ENCODE assay signal across 14 mouse cellular contexts in the genomic region with DNA sequence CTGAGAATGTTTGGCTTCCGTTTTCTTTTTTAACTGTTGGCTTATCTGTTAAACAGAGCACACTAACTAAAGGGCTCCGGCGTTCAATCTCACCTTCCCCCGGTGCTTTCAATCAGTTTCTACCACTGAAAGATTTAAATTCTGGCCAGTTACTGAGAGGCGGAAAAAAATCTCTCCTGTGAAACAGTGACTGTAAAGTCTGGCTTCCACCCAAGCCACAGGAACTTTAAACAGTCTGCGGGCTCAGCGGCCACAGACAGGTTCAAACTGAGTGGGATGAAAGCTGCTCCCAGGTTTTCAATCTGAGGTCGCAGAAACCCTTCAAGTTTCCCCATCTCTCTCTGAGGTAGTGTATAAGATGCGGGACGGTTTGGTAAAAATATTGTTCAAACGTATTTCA.
DNase-seq lines count a peak whose midpoint lies in the region; ATAC-seq and TF ChIP-seq lines count a peak whose summit lies in the region.
"Had no signal": no experiment of that assay in that cellular context is flagged by ENCODE, and none has a peak within 500 bp of the region (broad histone marks: within the 10 kb centered on the region; RNA-seq: fewer than 3 reads in every experiment).

No protein-coding gene starts in this region.

- H3K9me3 ChIP-seq in kidney, embryonic 16.5 days (ENCODE audit: low read length) = no peaks in the 10 kb centered on the region
- H3K9me3 ChIP-seq: liver, embryonic 15.5 days; midbrain, embryonic 10.5 days had no signal

- H3ac ChIP-seq in myocyte (ENCODE audit: control insufficient read depth, insufficient read length) = no peak overlapping the region

- no peaks in the 10 kb centered on the region for H3K79me2 ChIP-seq in myocyte (ENCODE audit: control insufficient read depth, insufficient read depth)

- TF ChIP-seq CTCF in kidney, adult 2 months (conservative IDR thresholded peaks at IDR 0.05; ENCODE audit: insufficient read depth, insufficient read length, low read depth, low read length) = no peak

- no peaks in the 10 kb centered on the region for H3K36me3 ChIP-seq in kidney, adult 2 months (ENCODE audit: control insufficient read depth, insufficient read depth, low read length)
- H3K36me3 ChIP-seq in kidney, embryonic 16.5 days (ENCODE audit: insufficient read depth, low read length) = no peaks in the 10 kb centered on the region
- H3K36me3 ChIP-seq in myocyte (ENCODE audit: control insufficient read depth, insufficient read depth) = no peaks in the 10 kb centered on the region
- H3K36me3 ChIP-seq: liver, embryonic 15.5 days; midbrain, embryonic 10.5 days had no signal

- H3K9ac ChIP-seq in kidney, embryonic 16.5 days (replicated peaks; ENCODE audit: low read length) = no peak overlapping the region
- H3K9ac ChIP-seq: liver, embryonic 15.5 days had no signal

- no peak for ATAC-seq in kidney, embryonic 16.5 days (ENCODE audit: low FRiP score, low TSS enrichment)
- ATAC-seq in hematopoietic stem cell, adult 5-6 weeks (replicated peaks in 1 of 2; ENCODE audit: insufficient read depth in 1 of 2, low FRiP score in 2 of 2, low TSS enrichment in 1 of 2, low read depth in 1 of 2, poor library complexity in 2 of 2, severe bottlenecking in 2 of 2) = peak; percentile 59 to 63
- ATAC-seq: forebrain, embryonic 16.5 days had no signal

- TF ChIP-seq POLR2A in kidney, adult 2 months (IDR thresholded peaks at IDR 0.05; ENCODE audit: low read depth, low read length) = no peak
- no peak for TF ChIP-seq POLR2A in myocyte (IDR thresholded peaks at IDR 0.05; ENCODE audit: insufficient read length, low read depth)

- WGBS in kidney, adult 2 months = 59% methylated on average over 11 of the region's 11 CpGs
- WGBS in kidney, embryonic 16.5 days = 62% methylated on average over 11 of the region's 11 CpGs

- peak; percentile 4 for DNase-seq in kidney, adult 2 months
- DNase-seq in ovary, postnatal 36 days (ENCODE audit: low spot score) = peak; percentile 8
- no peak for DNase-seq in ovary, postnatal 14 days (ENCODE audit: low spot score)
- no peak for DNase-seq in adrenal gland, postnatal 4 days (ENCODE audit: low spot score in 2 of 2)
- DNase-seq in left cerebral cortex, adult 8-10 months (ENCODE audit: low spot score in 2 of 2) = no peak
- DNase-seq: cerebellum, adult 11 months; gastrocnemius, postnatal 10 days; heart, postnatal 14 days had no signal

- H3K27ac ChIP-seq in kidney, adult 2 months (ENCODE audit: insufficient read depth, low read depth, low read length) = no peak overlapping the region
- H3K27ac ChIP-seq in kidney, embryonic 16.5 days (ENCODE audit: low read length) = no peak overlapping the region
- H3K27ac ChIP-seq: liver, embryonic 15.5 days; midbrain, embryonic 10.5 days had no signal

- H3K4me1 ChIP-seq in kidney, adult 2 months (ENCODE audit: control insufficient read depth, insufficient read depth, low read length) = no peaks in the 10 kb centered on the region
- no peaks in the 10 kb centered on the region for H3K4me1 ChIP-seq in kidney, embryonic 16.5 days (ENCODE audit: insufficient read depth, low read length)
- H3K4me1 ChIP-seq: liver, embryonic 15.5 days; midbrain, embryonic 10.5 days had no signal

- no peaks in the 10 kb centered on the region for H3K27me3 ChIP-seq in kidney, adult 2 months (replicated peaks; ENCODE audit: control insufficient read depth, insufficient read depth, low read length)
- no peaks in the 10 kb centered on the region for H3K27me3 ChIP-seq in kidney, embryonic 16.5 days (ENCODE audit: insufficient read depth, low read length)
- H3K27me3 ChIP-seq in myocyte (ENCODE audit: control insufficient read depth, insufficient read depth, insufficient read length) = no peaks in the 10 kb centered on the region
- H3K27me3 ChIP-seq: liver, embryonic 15.5 days had no signal

- no peak overlapping the region for H3K4me2 ChIP-seq in kidney, embryonic 16.5 days (replicated peaks; ENCODE audit: low read depth, low read length)
- H3K4me2 ChIP-seq in myocyte (ENCODE audit: low read depth) = peak overlapping the region; percentile 59
- H3K4me2 ChIP-seq: liver, embryonic 15.5 days had no signal

- H3K4me3 ChIP-seq in kidney, adult 2 months (ENCODE audit: insufficient read depth, low read depth, low read length) = no peak overlapping the region
- no peak overlapping the region for H3K4me3 ChIP-seq in kidney, embryonic 16.5 days (ENCODE audit: low read length)
- no peak overlapping the region for H3K4me3 ChIP-seq in myocyte
- H3K4me3 ChIP-seq: liver, embryonic 15.5 days; midbrain, embryonic 10.5 days had no signal

TF ChIP-seq in myocyte, 11 proteins besides CTCF, POLR2A, EP300 and RAD21:
- peak in 1 of 3 experiments; percentile 39 for TF ChIP-seq MYOG (IDR thresholded peaks at IDR 0.05; ENCODE audit: control insufficient read depth in 1 of 3, insufficient read depth in 1 of 3, insufficient read length in 2 of 3, low read depth in 2 of 3)
- TF ChIP-seq TCF3 (IDR thresholded peaks at IDR 0.05; ENCODE audit: insufficient read length, low read depth) = no peak
- peak in 1 of 3 experiments; percentile 20 for TF ChIP-seq MYOD1 (IDR thresholded peaks at IDR 0.05; ENCODE audit: control insufficient read depth in 1 of 3, insufficient read length in 2 of 3, low read depth in 2 of 3)
- TF ChIP-seq TCF12 (IDR thresholded peaks at IDR 0.05; ENCODE audit: insufficient read depth, poor library complexity, severe bottlenecking) = no peak

Comparison
In these comparisons a context has a peak if more than half of its experiments do, and no peak if none do; other contexts are left out.
1. DNase-seq: peak in kidney, adult 2 months (single experiment) and ovary, postnatal 36 days (single experiment); none in ovary, postnatal 14 days (single experiment), adrenal gland, postnatal 4 days (0 of 2) and left cerebral cortex, adult 8-10 months (0 of 2).